Mouse (Mus musculus): ENCODE measurements around the gene Afg1l. TPM values are rescaled to one million over a fixed set of nuclear protein-coding genes. Genes with fewer than 3 reads are reported as not detected.
A peak's percentile ranks its signal among the peaks of the same experiment; 100 is the strongest.

The Afg1l gene
- polyA plus RNA-seq, 1 experiment from 2014 or later: 4.3 TPM

GRCm38 (mm10) chr10:42300805-42301204, 177.6 kb downstream of the Afg1l start:
- H3K36me3 ChIP-seq (replicated peaks): no peaks in the 10 kb centered on the region
- H3K4me1 ChIP-seq: no peaks in the 10 kb centered on the region
- H3K27ac ChIP-seq: no peak overlapping the region
- H3K27me3 ChIP-seq: no peaks in the 10 kb centered on the region
- no peak overlapping the region for H3K4me3 ChIP-seq (replicated peaks)
- no peak overlapping the region for H3K4me2 ChIP-seq
- H3K9me3 ChIP-seq: no peaks in the 10 kb centered on the region
- H3K9ac ChIP-seq: no peak overlapping the region
- no peak for ATAC-seq (ENCODE audit: low FRiP score)
- WGBS: 82% methylated on average over 4 of the region's 4 CpGs

DNA sequence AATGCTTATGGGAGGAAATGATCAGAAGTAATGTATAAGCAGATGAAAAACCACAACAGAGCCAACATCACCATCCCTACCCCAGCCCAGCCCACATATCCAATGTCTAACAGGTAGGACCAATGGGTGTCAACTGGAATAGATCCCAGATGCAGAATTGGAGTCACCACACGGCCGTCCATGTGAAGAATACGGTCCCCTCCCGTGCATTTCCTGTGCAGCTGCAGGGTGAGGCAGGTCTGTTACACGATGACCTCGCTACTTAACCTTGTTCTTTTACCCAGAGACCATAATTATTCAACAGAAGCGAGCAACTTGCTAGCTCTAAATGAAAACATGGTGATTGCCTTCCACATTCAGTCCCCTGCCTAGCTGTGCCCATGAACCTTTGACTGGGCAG, 178.4 kb downstream of the Afg1l start:
- 75% methylated on average over 7 of the region's 7 CpGs for WGBS
- Histone ChIP-seq H3K4me3 (replicated peaks) (no peak overlapping the region), H3K4me1 (no peaks in the 10 kb centered on the region), H3K4me2 (no peak overlapping the region), H3K9ac (no peak overlapping the region), H3K9me3 (no peaks in the 10 kb centered on the region), H3K27me3 (no peaks in the 10 kb centered on the region), H3K27ac (no peak overlapping the region), H3K36me3 (replicated peaks) (no peaks in the 10 kb centered on the region)
- ATAC-seq (ENCODE audit: low FRiP score): no peak

DNA sequence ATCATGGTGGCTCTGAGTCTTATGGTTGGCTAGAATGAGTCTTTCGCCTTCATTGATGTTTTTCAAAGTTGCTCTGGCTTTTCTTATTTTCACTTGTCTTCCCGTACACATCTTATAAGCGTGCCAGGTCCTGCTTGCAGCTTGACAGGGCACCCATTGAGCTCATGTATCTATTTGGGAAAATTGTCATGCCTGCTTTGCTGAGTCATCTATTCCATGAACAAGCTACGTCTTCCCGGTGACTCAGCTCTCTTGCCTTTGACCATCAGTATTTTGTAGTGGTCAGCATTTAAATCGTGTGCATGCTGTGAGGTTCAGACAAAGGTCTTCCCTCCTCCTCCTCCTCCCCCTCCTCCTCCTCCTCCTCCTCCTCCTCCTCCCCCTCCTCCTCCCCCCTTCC, 178.9 kb downstream of the Afg1l start:
- no peak overlapping the region for H3K4me3 ChIP-seq (replicated peaks)
- no peaks in the 10 kb centered on the region for H3K4me1 ChIP-seq
- H3K4me2 ChIP-seq: no peak overlapping the region
- H3K9ac ChIP-seq: no peak overlapping the region
- no peaks in the 10 kb centered on the region for H3K9me3 ChIP-seq
- no peaks in the 10 kb centered on the region for H3K27me3 ChIP-seq
- H3K36me3 ChIP-seq (replicated peaks): no peaks in the 10 kb centered on the region
- WGBS: 84% methylated on average over 6 of the region's 6 CpGs
- no peak overlapping the region for H3K27ac ChIP-seq
- ATAC-seq (ENCODE audit: low FRiP score): no peak

DNA sequence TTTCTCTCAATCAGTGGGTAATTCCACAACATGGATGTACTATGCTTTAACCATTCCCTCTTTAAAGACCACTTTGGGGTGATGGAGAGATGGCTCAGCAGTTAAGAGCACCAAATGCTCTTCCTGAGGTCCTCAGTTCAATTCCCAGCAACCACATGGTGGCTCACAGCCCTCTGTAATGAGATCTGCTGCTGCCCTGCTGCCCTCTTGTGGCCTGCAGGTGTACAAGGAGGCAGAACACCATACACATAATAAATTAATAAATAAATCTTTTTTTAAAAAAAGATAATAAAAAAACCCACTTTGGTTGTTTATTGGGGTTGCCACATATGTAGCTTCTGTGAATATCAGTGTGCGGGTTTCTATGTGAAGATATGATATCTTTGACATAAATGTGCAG, 180.4 kb downstream of the Afg1l start:
- 94% methylated on average over 1 of the region's 1 CpGs for WGBS
- H3K9ac ChIP-seq: no peak overlapping the region
- no peaks in the 10 kb centered on the region for H3K9me3 ChIP-seq
- no peaks in the 10 kb centered on the region for H3K36me3 ChIP-seq (replicated peaks)
- ATAC-seq (ENCODE audit: low FRiP score): no peak
- no peak overlapping the region for H3K4me3 ChIP-seq (replicated peaks)
- H3K27ac ChIP-seq: no peak overlapping the region
- H3K27me3 ChIP-seq: no peaks in the 10 kb centered on the region
- H3K4me2 ChIP-seq: no peak overlapping the region
- no peaks in the 10 kb centered on the region for H3K4me1 ChIP-seq

DNA sequence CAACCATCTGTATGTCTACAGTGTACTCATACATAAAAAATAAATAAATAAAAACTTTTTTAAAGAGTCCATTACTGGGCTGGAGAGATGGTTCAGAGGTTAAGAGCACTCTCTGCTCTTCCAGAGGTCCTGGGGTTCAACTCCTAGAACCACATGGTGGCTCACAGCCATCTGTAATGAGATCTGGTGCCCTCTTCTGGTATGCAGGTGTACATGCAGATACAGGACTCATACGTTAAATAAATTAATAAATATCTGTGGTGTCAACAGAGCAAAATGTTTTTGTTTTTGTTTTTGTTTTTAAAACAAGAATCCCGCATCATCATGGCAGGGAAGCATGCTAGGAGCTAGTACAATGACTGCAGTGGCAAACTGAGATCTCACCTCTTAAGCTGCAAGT, 181.3 kb downstream of the Afg1l start:
- Histone ChIP-seq H3K27me3 (no peaks in the 10 kb centered on the region), H3K4me2 (no peak overlapping the region), H3K4me1 (no peaks in the 10 kb centered on the region), H3K27ac (no peak overlapping the region), H3K9me3 (no peaks in the 10 kb centered on the region), H3K4me3 (replicated peaks) (no peak overlapping the region), H3K9ac (no peak overlapping the region), H3K36me3 (replicated peaks) (no peaks in the 10 kb centered on the region)
- ATAC-seq (ENCODE audit: low FRiP score): no peak
- WGBS: 78% methylated on average over 2 of the region's 2 CpGs

DNA sequence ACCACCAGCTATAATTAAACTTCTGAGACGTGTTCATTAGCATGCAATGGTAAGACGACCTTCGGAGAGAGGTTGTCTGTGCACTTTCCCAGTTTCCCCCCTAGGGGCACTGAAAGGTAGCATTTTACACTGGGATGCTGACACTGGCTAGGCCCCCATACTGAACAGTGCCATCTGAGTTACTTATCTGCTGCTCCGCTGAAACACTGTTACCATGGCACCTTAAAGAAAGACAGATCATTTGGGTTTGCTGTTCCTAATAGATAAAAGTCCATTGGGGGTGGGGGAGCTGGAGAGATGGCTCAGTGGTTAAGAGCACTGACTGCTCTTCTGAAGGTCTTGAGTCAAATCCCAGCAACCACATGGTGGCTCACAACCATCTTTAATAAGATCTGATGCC, 181.8 kb downstream of the Afg1l start:
- no peak for ATAC-seq (ENCODE audit: low FRiP score)
- no peak overlapping the region for H3K27ac ChIP-seq
- H3K4me1 ChIP-seq: no peaks in the 10 kb centered on the region
- no peaks in the 10 kb centered on the region for H3K9me3 ChIP-seq
- H3K36me3 ChIP-seq (replicated peaks): no peaks in the 10 kb centered on the region
- no peak overlapping the region for H3K4me3 ChIP-seq (replicated peaks)
- no peak overlapping the region for H3K4me2 ChIP-seq
- no peaks in the 10 kb centered on the region for H3K27me3 ChIP-seq
- WGBS: 51% methylated on average over 4 of the region's 4 CpGs
- H3K9ac ChIP-seq: no peak overlapping the region

DNA sequence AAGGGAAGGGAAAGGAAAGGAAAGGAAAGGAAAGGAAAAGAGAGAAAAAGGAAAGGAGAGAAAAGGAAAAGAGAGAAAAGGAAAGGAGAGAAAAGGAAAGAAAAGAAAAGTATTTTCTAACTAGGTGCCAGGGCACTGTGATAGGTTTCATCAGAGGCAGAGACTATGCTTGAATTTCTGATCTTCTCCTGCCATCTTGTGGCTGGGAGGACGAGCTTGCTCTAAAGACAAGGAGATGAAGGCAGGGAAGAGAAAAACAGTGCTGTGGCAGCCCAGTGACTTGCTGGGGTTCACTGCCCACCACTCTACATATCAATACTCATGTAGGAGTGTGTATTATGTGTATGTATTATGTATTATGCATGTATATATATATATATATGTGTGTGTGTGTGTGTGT, 183.3 kb downstream of the Afg1l start:
- Histone ChIP-seq H3K4me2 (no peak overlapping the region), H3K9me3 (no peaks in the 10 kb centered on the region)
- no peak for ATAC-seq (ENCODE audit: low FRiP score)

DNA sequence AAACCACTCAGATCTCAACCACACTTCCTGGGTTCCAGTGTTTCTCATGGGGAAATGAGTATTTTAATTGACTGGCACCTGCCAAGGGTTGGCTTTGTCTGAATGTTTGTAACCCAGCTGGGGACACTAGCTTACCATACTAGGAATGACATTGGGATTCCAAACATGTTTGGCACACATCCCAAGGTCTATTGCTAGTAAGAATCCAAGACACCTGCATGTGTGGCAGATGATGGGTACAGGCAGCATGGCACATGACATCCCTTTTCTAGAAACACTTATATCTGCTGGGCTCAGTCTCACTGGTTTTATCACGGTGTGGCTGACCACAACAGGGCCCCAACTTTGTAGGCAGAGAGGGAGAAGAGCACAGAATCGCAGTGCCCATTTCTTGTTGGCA, 184.0 kb downstream of the Afg1l start:
- Histone ChIP-seq H3K4me2 (no peak overlapping the region), H3K27ac (no peak overlapping the region), H3K4me1 (no peaks in the 10 kb centered on the region), H3K4me3 (replicated peaks) (no peak overlapping the region), H3K9ac (no peak overlapping the region), H3K27me3 (peaks cover 5% of the 10 kb centered on the region; the same call in 1 of the 2 replicates), H3K36me3 (replicated peaks) (no peaks in the 10 kb centered on the region), H3K9me3 (no peaks in the 10 kb centered on the region)
- ATAC-seq (ENCODE audit: low FRiP score): no peak
- WGBS: 64% methylated on average over 2 of the region's 2 CpGs

More for the DNA sequence above, 183.3 kb downstream of the Afg1l start:
- Histone ChIP-seq H3K27me3 (peaks cover under 1% of the 10 kb centered on the region; the same call in 1 of the 2 replicates), H3K27ac (no peak overlapping the region), H3K4me1 (no peaks in the 10 kb centered on the region), H3K9ac (no peak overlapping the region), H3K36me3 (replicated peaks) (no peaks in the 10 kb centered on the region), H3K4me3 (replicated peaks) (no peak overlapping the region)
- 0% methylated on average over 1 of the region's 1 CpGs for WGBS

DNA sequence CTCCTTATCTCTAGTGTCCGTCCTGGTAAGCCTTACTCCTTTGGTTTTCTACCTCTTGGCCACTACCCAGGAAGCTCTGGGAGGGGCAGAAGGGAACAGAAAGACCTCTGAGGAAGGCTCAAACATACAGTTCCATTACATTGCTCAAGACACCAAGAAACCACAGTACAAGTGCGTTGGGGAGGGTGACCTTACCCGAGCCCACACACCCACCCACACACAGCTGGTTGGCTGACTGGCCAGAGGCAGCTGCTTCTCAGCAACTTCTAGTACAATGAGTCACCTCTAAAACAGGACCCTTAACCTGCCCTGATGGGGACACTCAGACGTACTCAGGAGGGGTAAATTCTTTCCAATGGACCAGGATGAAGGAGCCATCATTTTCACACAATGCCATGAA, 184.5 kb downstream of the Afg1l start:
- no peaks in the 10 kb centered on the region for H3K4me1 ChIP-seq
- no peak overlapping the region for H3K9ac ChIP-seq
- H3K27ac ChIP-seq: no peak overlapping the region
- no peak overlapping the region for H3K4me3 ChIP-seq (replicated peaks)
- H3K27me3 ChIP-seq: peaks cover 5% of the 10 kb centered on the region; the same call in 1 of the 2 replicates
- H3K36me3 ChIP-seq (replicated peaks): no peaks in the 10 kb centered on the region
- H3K9me3 ChIP-seq: no peaks in the 10 kb centered on the region
- no peak for ATAC-seq (ENCODE audit: low FRiP score)
- 79% methylated on average over 4 of the region's 4 CpGs for WGBS
- no peak overlapping the region for H3K4me2 ChIP-seq

DNA sequence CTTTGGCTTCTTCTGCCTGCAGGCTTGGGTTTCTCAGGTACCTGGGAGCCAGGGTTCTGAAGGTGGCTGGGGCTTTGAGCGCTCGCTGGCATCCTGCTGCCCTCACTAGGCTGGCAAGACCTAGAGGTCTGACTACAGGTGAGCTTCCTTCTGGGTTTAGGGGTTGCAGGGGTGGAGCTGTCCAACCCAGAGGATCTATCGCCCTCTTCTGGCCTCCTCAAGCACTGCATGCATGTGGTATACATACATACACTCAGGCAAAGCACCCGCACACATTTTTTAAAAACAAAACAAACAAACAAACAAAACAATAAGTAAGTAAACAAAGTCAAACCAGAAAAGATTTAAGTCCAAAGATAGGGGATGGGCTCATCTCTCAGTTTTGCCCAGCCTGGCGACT, 187.0 kb downstream of the Afg1l start:
- no peak overlapping the region for H3K4me2 ChIP-seq
- H3K4me1 ChIP-seq: no peaks in the 10 kb centered on the region
- no peaks in the 10 kb centered on the region for H3K9me3 ChIP-seq
- no peak overlapping the region for H3K4me3 ChIP-seq (replicated peaks)
- ATAC-seq (ENCODE audit: low FRiP score): no peak
- H3K27me3 ChIP-seq: peaks cover 5% of the 10 kb centered on the region; the same call in 1 of the 2 replicates
- WGBS: 61% methylated on average over 5 of the region's 5 CpGs
- no peaks in the 10 kb centered on the region for H3K36me3 ChIP-seq (replicated peaks)
- H3K27ac ChIP-seq: no peak overlapping the region
- H3K9ac ChIP-seq: no peak overlapping the region

GRCm38 (mm10) chr10:42287666-42288065, 190.7 kb downstream of the Afg1l start:
- Histone ChIP-seq H3K4me3 (replicated peaks) (no peak overlapping the region), H3K4me2 (no peak overlapping the region), H3K27ac (no peak overlapping the region), H3K27me3 (peaks cover 5% of the 10 kb centered on the region; the same call in 1 of the 2 replicates), H3K9ac (no peak overlapping the region), H3K36me3 (replicated peaks) (no peaks in the 10 kb centered on the region), H3K4me1 (no peaks in the 10 kb centered on the region), H3K9me3 (peaks cover 9% of the 10 kb centered on the region; the same call in 1 of the 2 replicates)
- WGBS: 43% methylated on average over 1 of the region's 1 CpGs
- no peak for ATAC-seq (ENCODE audit: low FRiP score)

DNA sequence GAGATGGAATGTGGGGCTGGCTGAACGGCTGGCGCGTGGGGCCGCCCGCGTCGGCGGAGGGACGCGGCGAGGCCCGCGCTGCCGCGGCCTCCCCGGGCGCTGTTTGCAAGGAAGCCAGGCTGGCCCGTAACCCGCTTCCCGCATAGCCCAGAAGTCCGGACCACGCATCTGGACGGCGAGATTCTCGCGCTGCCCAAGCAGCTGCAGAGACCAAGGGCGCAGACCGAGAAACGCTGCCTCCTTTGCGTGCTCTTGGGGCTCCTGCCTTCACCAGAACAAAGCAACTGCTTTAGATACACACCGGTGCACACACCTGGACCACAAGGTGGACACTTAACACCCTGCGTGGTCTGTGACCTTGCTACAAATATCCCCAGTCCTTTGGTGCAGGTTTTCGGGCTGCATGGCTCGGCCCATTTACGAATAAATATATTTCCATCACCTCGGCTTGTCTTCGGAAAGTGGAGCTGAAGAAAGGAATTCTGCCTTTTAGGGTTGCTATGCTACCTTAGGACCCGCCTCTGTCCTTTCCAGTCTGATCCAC, 200.0 kb downstream of the Afg1l start:
- Histone ChIP-seq H3K36me3 (replicated peaks) (no peaks in the 10 kb centered on the region), H3K27ac (peak overlapping the region; percentile 98), H3K4me3 (replicated peaks) (peak overlapping the region; percentile 86), H3K4me1 (peaks cover 26% of the 10 kb centered on the region), H3K9me3 (no peaks in the 10 kb centered on the region), H3K9ac (peak overlapping the region; percentile 79), H3K27me3 (peaks cover 32% of the 10 kb centered on the region), H3K4me2 (peak overlapping the region; percentile 99)
- no peak; the same call in 1 of the 2 replicates for ATAC-seq (ENCODE audit: low FRiP score)
- 2% methylated on average over 38 of the region's 38 CpGs for WGBS

- under 1% methylated on average over 77 of the region's 78 CpGs for WGBS
- peaks cover 35% of the 10 kb centered on the region for H3K27me3 ChIP-seq
- peak overlapping the region; percentile 98 for H3K27ac ChIP-seq
- H3K4me1 ChIP-seq: peaks cover 26% of the 10 kb centered on the region
- H3K9ac ChIP-seq: peak overlapping the region; percentile 79
- H3K9me3 ChIP-seq: no peaks in the 10 kb centered on the region
- no peaks in the 10 kb centered on the region for H3K36me3 ChIP-seq (replicated peaks)
- peak overlapping the region; percentile 99 for H3K4me2 ChIP-seq
- peak overlapping the region; percentile 86 for H3K4me3 ChIP-seq (replicated peaks)
- peak; percentile 93 for ATAC-seq (ENCODE audit: low FRiP score)
Observed at GRCm38 (mm10) chr10:42277476-42278306, 200.7 kb downstream of the Afg1l start.

Measured in forebrain, embryonic 12.5 days (tissue).